ENCODE assay signal across 9 mouse cellular contexts in genomic region chr8:104191496-104191895, GRCm38 (mm10). TPM values are rescaled to one million over a fixed set of nuclear protein-coding genes. Genes with fewer than 3 reads are reported as not detected.
DNase-seq lines count a peak whose midpoint lies in the region; ATAC-seq lines count a peak whose summit lies in the region.
"Had no signal": no experiment of that assay in that cellular context is flagged by ENCODE, and none has a peak within 500 bp of the region (broad histone marks: within the 10 kb centered on the region; RNA-seq: fewer than 3 reads in every experiment).

No protein-coding gene starts in this region.

- no peak overlapping the region for H3K9ac ChIP-seq in lung, embryonic 15.5 days
- no peak overlapping the region for H3K9ac ChIP-seq in neural tube, embryonic 15.5 days (replicated peaks)

- no peaks in the 10 kb centered on the region for H3K9me3 ChIP-seq in lung, embryonic 15.5 days
- H3K9me3 ChIP-seq in neural tube, embryonic 15.5 days (replicated peaks), result 0 out of 2 replicates have a peak, but pooled peaks cover 3% of the 10 kb centered on the region

- intact Hi-C loops in left cerebral cortex, postnatal 25 days (cut with DNase I), result no loop called here

- 13% methylated on average over 11 of the region's 11 CpGs for WGBS in lung, embryonic 15.5 days
- 13% methylated on average over 11 of the region's 11 CpGs for WGBS in neural tube, embryonic 15.5 days

- no peak for DNase-seq in lung, postnatal 4 days
- DNase-seq in heart, adult 11 months, result peak; percentile 98
- no peak for DNase-seq in left cerebral cortex, postnatal 25 days (ENCODE audit: low spot score in 2 of 2)
- no peak for DNase-seq in gastrocnemius, postnatal 4 days (ENCODE audit: low spot score in 2 of 2)
- no peak for DNase-seq in testis, postnatal 10 days (ENCODE audit: low spot score)

- no peak overlapping the region; the same call in 1 of the 2 replicates for H3K4me2 ChIP-seq in lung, embryonic 15.5 days
- H3K4me2 ChIP-seq in neural tube, embryonic 15.5 days, result 0 out of 2 replicates have a peak overlapping the region, but pooled peaks have one; percentile 3

- no peaks in the 10 kb centered on the region for H3K36me3 ChIP-seq in lung, embryonic 15.5 days
- no peaks in the 10 kb centered on the region for H3K36me3 ChIP-seq in neural tube, embryonic 15.5 days

- peak; percentile 85; the same call in 1 of the 2 replicates for ATAC-seq in lung, embryonic 15.5 days (ENCODE audit: borderline replicate concordance, extremely low read depth, low FRiP score, low TSS enrichment)
- peak; percentile 41 for ATAC-seq in inflammation-experienced regulatory T-cells, adult 6 months
- peak; percentile 53; the same call in 1 of the 2 replicates for ATAC-seq in neural tube, embryonic 15.5 days (ENCODE audit: low FRiP score)

- H3K4me1 ChIP-seq in lung, embryonic 15.5 days, result 0 out of 2 replicates have a peak, but pooled peaks cover 8% of the 10 kb centered on the region
- peaks cover 11% of the 10 kb centered on the region for H3K4me1 ChIP-seq in neural tube, embryonic 15.5 days

- no peak overlapping the region for H3K4me3 ChIP-seq in lung, embryonic 15.5 days
- H3K4me3 ChIP-seq in neural tube, embryonic 15.5 days (replicated peaks), result no peak overlapping the region

- H3K27me3 ChIP-seq in lung, embryonic 15.5 days, result no peaks in the 10 kb centered on the region
- H3K27me3 ChIP-seq in neural tube, embryonic 15.5 days (replicated peaks), result no peaks in the 10 kb centered on the region

- no peak overlapping the region for H3K27ac ChIP-seq in lung, embryonic 15.5 days
- no peak overlapping the region; the same call in 1 of the 2 replicates for H3K27ac ChIP-seq in neural tube, embryonic 15.5 days (replicated peaks)
- H3K27ac ChIP-seq: macrophage had no signal

RNA-seq across cellular contexts. Expression of gene Bean1, which starts 21.3 kb away (rescaled TPM):
- polyA plus RNA-seq in lung, embryonic 15.5 days (2015; fragmentation: Nextera tagmentation; extraction: Ambion mirVana), result 0.60 and 0.68 TPM in 2 replicates
- not detected for polyA plus RNA-seq in inflammation-experienced regulatory T-cells, adult 6 months (2017; shearing (Covaris generic))
- polyA plus RNA-seq in neural tube, embryonic 15.5 days (2015; fragmentation: Nextera tagmentation; extraction: Ambion mirVana), result 9.0 and 9.8 TPM in 2 replicates
- 10 to 100 TPM in 1 of 2 experiments, 1 to 10 TPM in 1; 9.5 to 11.2 TPM for total RNA-seq in left cerebral cortex, postnatal 25 days (2021)
- 1 to 10 TPM; 1.7 to 2.5 TPM for total RNA-seq in gastrocnemius, postnatal 4 days (2021)
- polyA plus RNA-seq: macrophage had no signal

RNA-seq across cellular contexts. Expression of gene Tk2, which starts 56.9 kb away (rescaled TPM):
- polyA plus RNA-seq in lung, embryonic 15.5 days (2015; fragmentation: Nextera tagmentation; extraction: Ambion mirVana), result 15.9 and 17.5 TPM in 2 replicates
- 10 to 100 TPM; 27.5 to 57.6 (median 55.8) TPM for polyA plus RNA-seq in inflammation-experienced regulatory T-cells, adult 6 months (2017; shearing (Covaris generic))
- 40.2 and 46.7 TPM in 2 replicates for polyA plus RNA-seq in neural tube, embryonic 15.5 days (2015; fragmentation: Nextera tagmentation; extraction: Ambion mirVana)
- total RNA-seq in left cerebral cortex, postnatal 25 days (2021), result 10 to 100 TPM; 36.5 to 36.7 TPM
- total RNA-seq in gastrocnemius, postnatal 4 days (2021), result 10 to 100 TPM in 1 of 2 experiments, 1 to 10 TPM in 1; 9.7 to 11.6 TPM

RNA-seq across cellular contexts. Expression of gene Cklf, which starts 59.2 kb away (rescaled TPM):
- polyA plus RNA-seq in lung, embryonic 15.5 days (2015; fragmentation: Nextera tagmentation; extraction: Ambion mirVana), result 36.7 and 39.2 TPM in 2 replicates
- 100 to 1,000 TPM in 1 of 3 experiments, 10 to 100 TPM in 2; 92.1 to 108 (median 97.9) TPM for polyA plus RNA-seq in inflammation-experienced regulatory T-cells, adult 6 months (2017; shearing (Covaris generic))
- polyA plus RNA-seq in neural tube, embryonic 15.5 days (2015; fragmentation: Nextera tagmentation; extraction: Ambion mirVana), result 36.8 and 38.3 TPM in 2 replicates
- 1 to 10 TPM; 6.5 to 7.5 TPM for total RNA-seq in left cerebral cortex, postnatal 25 days (2021)
- total RNA-seq in gastrocnemius, postnatal 4 days (2021), result 10 to 100 TPM; 16.0 to 19.4 TPM
